Mouse (Mus musculus): Measurements from ENCODE around the gene Rassf1. TPM values are rescaled to one million over a fixed set of nuclear protein-coding genes. Genes with fewer than 3 reads are reported as not detected.

The Rassf1 gene
- polyA plus RNA-seq, 1 experiment from 2014 or later = 66.5 TPM

DNA sequence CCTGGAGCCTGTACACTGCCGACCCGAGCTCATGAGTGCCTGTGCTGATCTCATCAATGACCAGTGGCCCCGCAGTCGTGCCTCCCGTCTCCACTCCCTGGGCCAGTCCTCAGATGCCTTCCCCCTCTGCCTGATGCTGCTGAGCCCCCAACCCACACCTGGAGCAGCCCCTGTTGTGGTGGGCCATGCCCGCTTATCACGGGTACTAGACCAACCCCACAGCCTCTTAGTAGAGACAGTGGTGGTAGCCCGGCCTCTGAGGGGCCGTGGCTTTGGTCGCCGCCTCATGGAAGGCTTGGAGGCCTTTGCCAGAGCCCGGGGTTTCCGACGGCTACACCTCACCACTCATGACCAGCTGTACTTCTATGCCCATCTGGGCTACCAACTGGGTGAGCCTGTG, 31.8 kb downstream of the Rassf1 start:
- Histone ChIP-seq H3K4me2 (ENCODE audit: low read depth, low read length) (no peak overlapping the region), H3K36me3 (ENCODE audit: control insufficient read depth, insufficient read depth, low read length) (peaks cover 9% of the 10 kb centered on the region), H3K4me1 (ENCODE audit: control insufficient read depth, insufficient read depth, low read length) (peaks cover 5% of the 10 kb centered on the region; the same call in 1 of the 2 replicates), H3K27ac (replicated peaks; ENCODE audit: low read depth, low read length) (no peak overlapping the region), H3K27me3 (replicated peaks; ENCODE audit: control insufficient read depth, insufficient read depth, low read length) (no peaks in the 10 kb centered on the region), H3K4me3 (ENCODE audit: low read depth, low read length) (no peak overlapping the region), H3K9ac (ENCODE audit: low read depth, low read length) (no peak overlapping the region), H3K9me3 (ENCODE audit: control insufficient read depth, low read length) (no peaks in the 10 kb centered on the region)
- no peak for ATAC-seq (ENCODE audit: low read depth)
- WGBS = 94% methylated on average over 12 of the region's 14 CpGs
- DNase-seq (ENCODE audit: low spot score) = no peak

DNA sequence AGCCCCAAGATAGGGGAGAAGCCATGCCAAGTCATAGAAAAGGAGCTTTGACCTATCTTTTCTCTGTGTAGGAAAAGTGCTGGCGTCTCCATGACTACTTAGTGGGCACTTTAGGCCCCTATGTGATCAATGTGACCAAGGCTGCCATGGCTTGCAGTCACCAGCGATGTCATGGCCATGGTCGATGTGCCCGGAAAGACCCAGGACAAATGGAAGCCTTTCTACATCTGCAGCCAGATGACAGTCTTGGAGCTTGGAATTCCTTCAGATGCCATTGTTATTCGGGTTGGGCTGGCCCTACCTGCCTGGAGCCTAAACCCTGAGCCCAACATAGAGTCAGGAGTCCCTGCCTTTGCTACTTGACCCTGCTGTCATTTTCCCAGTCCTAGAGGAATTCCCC, 35.1 kb downstream of the Rassf1 start:
- Histone ChIP-seq H3K36me3 (ENCODE audit: control insufficient read depth, insufficient read depth, low read length) (peaks cover 29% of the 10 kb centered on the region), H3K4me1 (ENCODE audit: control insufficient read depth, insufficient read depth, low read length) (peaks cover 10% of the 10 kb centered on the region; the same call in 1 of the 2 replicates), H3K27ac (replicated peaks; ENCODE audit: low read depth, low read length) (no peak overlapping the region), H3K4me3 (ENCODE audit: low read depth, low read length) (no peak overlapping the region), H3K9ac (ENCODE audit: low read depth, low read length) (no peak overlapping the region), H3K27me3 (replicated peaks; ENCODE audit: control insufficient read depth, insufficient read depth, low read length) (no peaks in the 10 kb centered on the region), H3K4me2 (ENCODE audit: low read depth, low read length) (no peak overlapping the region), H3K9me3 (ENCODE audit: control insufficient read depth, low read length) (no peaks in the 10 kb centered on the region)
- 90% methylated on average over 5 of the region's 5 CpGs for WGBS
- DNase-seq (ENCODE audit: low spot score) (no peak), ATAC-seq (ENCODE audit: low read depth) (no peak)

DNA sequence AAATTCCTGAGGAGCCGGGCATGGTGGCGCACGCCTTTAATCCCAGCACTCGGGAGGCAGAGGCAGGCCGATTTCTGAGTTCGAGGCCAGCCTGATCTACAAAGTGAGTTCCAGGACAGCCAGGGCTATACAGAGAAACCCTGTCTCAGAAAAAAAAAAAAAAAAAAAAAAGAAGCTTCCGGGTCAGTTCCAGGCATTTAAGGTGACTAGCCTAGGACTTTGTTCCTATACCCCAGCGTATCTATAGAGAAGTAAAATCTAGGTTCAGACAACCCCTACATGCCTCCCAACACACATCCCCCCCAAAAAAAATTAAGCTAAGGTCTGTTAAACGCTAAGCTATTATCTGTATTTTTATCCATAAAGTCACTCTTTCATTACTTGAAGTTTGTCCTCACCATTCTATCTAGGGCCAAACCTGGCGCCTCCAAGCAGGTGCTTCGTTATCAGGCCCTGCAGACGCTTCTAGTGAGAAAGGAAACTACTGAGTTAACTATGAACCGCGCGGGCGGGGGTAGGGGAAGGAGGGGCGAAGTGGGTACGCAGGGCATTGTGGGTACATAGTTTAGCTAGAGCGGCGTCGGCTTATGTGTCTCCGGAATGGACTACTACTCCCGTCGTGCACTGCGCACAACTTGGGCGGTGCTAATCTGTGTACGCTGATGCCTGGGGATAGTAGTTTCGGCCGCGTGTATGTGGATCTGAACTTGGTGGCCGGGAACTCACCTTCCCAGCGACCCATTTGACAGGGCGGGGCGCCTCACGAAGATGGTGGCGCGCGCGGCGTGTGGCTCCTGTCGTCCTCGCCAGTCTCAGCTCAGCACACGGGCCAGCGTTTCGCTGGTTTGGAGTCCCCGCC, 35.8 kb downstream of the Rassf1 start, which contains the start of gene Ifrd2:
Ifrd2 (plus strand) TSS at position 669 of the 859 bp plus-strand sequence.
- DNase-seq (ENCODE audit: low spot score) = peak; percentile 100
- peaks cover 36% of the 10 kb centered on the region for H3K36me3 ChIP-seq (ENCODE audit: control insufficient read depth, insufficient read depth, low read length)
- H3K9me3 ChIP-seq (ENCODE audit: control insufficient read depth, low read length) = no peaks in the 10 kb centered on the region
- peak; percentile 99 for ATAC-seq (ENCODE audit: low read depth)
- 15% methylated on average over 42 of the region's 46 CpGs for WGBS
- H3K4me1 ChIP-seq (ENCODE audit: control insufficient read depth, insufficient read depth, low read length) = peaks cover 10% of the 10 kb centered on the region; the same call in 1 of the 2 replicates
- no peak within 1 kb of the TSS for H3K27ac ChIP-seq (replicated peaks; ENCODE audit: low read depth, low read length)
- H3K27me3 ChIP-seq (replicated peaks; ENCODE audit: control insufficient read depth, insufficient read depth, low read length) = no peaks in the 10 kb centered on the region
- peak within 1 kb of the TSS; percentile 83 for H3K4me3 ChIP-seq (ENCODE audit: low read depth, low read length)
- H3K9ac ChIP-seq (ENCODE audit: low read depth, low read length) = peak within 1 kb of the TSS; percentile 73
- H3K4me2 ChIP-seq (ENCODE audit: low read depth, low read length) = peak within 1 kb of the TSS; percentile 90

DNA sequence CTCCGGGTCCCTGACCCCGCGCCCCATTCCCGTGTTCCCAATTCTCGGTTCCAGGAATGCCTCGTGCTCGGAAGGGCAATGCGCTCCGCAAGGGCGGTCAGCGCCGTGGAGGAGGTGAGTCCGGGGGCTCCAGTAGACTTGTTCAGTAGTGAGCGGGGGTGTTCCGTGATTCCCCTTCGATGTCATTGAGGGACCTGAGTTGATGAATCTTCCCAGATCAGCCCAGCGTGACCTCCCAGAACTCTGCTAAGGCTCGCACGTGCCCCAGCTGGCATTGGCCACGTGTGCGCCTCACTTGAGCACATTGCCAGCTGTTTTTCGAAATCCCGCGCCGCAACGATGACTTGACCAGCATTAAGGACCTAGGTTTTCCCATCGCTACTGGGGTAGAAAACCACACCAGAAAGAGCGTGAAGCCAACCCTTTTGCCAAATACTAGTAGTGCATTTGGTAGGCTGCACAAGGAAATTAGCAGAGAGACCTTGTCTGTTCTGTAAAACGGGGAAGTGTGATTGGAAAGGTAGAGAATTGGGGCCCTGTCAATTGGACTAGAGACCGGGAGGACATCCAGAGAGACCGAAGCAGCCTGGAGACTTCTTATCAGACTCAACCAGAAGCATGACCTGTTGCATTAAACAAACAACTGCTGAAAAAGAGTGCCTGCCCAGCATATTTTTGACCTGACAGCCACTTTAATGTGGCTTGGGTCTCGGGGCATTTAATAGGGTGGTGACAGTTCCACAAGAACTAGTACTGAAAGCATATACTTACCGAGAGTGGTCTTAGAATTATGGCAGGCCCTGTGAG, 36.7 kb downstream of the Rassf1 start:
- Histone ChIP-seq H3K4me1 (ENCODE audit: control insufficient read depth, insufficient read depth, low read length) (peaks cover 10% of the 10 kb centered on the region; the same call in 1 of the 2 replicates), H3K36me3 (ENCODE audit: control insufficient read depth, insufficient read depth, low read length) (peaks cover 39% of the 10 kb centered on the region), H3K4me2 (ENCODE audit: low read depth, low read length) (peak overlapping the region; percentile 90), H3K4me3 (ENCODE audit: low read depth, low read length) (peak overlapping the region; percentile 83), H3K27ac (replicated peaks; ENCODE audit: low read depth, low read length) (no peak overlapping the region), H3K9me3 (ENCODE audit: control insufficient read depth, low read length) (no peaks in the 10 kb centered on the region), H3K9ac (ENCODE audit: low read depth, low read length) (peak overlapping the region; percentile 73), H3K27me3 (replicated peaks; ENCODE audit: control insufficient read depth, insufficient read depth, low read length) (no peaks in the 10 kb centered on the region)
- WGBS = 4% methylated on average over 33 of the region's 33 CpGs
- DNase-seq (ENCODE audit: low spot score) (peak; percentile 73), ATAC-seq (ENCODE audit: low read depth) (no peak; the same call in 1 of the 2 replicates)

DNA sequence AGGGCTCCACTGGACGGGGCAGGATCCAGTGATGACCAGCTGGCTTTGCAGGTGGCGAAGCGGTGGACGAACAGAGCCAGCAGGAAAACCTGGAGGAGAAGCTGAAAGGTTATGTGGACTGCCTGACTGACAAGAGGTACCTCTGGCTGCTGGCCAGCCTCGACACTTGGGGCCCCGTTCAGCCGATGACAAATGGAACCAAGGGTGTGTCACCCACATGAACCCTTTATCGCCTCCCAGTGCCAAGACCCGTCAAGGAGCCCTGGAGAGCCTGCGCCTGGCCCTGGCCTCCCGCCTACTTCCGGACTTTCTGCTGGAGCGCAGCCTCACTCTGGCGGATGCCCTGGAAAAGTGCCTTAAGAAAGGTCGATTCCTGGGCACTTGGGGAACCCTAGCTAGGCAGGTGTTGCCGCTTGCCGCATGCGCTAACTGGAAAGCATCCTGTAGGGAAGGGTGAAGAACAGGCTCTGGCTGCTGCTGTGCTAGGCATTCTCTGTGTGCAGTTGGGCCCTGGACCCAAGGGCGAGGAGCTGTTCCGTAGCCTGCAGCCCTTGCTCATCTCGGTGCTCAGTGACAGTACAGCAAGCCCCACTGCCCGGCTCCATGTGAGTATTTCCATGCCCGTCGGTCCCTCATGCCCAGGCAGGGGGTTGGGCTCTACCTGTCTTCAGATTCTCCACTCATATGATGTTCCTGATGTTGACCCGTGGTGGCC, 38.9 kb downstream of the Rassf1 start:
- H3K9me3 ChIP-seq (ENCODE audit: control insufficient read depth, low read length) = no peaks in the 10 kb centered on the region
- WGBS = 91% methylated on average over 25 of the region's 25 CpGs
- DNase-seq (ENCODE audit: low spot score) (no peak), ATAC-seq (ENCODE audit: low read depth) (no peak)
- peaks cover 47% of the 10 kb centered on the region for H3K36me3 ChIP-seq (ENCODE audit: control insufficient read depth, insufficient read depth, low read length)
- H3K4me3 ChIP-seq (ENCODE audit: low read depth, low read length) = no peak overlapping the region
- peaks cover 10% of the 10 kb centered on the region; the same call in 1 of the 2 replicates for H3K4me1 ChIP-seq (ENCODE audit: control insufficient read depth, insufficient read depth, low read length)
- H3K27me3 ChIP-seq (replicated peaks; ENCODE audit: control insufficient read depth, insufficient read depth, low read length) = no peaks in the 10 kb centered on the region
- H3K9ac ChIP-seq (ENCODE audit: low read depth, low read length) = no peak overlapping the region
- H3K27ac ChIP-seq (replicated peaks; ENCODE audit: low read depth, low read length) = no peak overlapping the region
- H3K4me2 ChIP-seq (ENCODE audit: low read depth, low read length) = no peak overlapping the region

DNA sequence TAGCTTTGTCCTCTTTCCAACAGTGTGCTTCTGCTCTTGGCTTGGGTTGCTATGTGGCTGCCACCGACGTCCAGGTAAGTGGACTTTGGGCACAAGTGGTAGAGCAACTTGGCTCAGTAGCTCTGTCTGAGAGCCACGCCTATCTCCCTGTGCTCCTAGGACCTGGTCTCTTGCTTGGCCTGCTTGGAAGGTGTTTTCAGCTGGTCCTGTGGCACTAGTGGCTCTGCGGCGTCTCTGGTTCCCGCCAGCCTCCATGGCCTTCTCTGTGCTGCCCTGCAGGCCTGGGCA, 39.4 kb downstream of the Rassf1 start:
- Histone ChIP-seq H3K27ac (replicated peaks; ENCODE audit: low read depth, low read length) (no peak overlapping the region), H3K4me3 (ENCODE audit: low read depth, low read length) (no peak overlapping the region), H3K4me2 (ENCODE audit: low read depth, low read length) (no peak overlapping the region), H3K4me1 (ENCODE audit: control insufficient read depth, insufficient read depth, low read length) (peaks cover 10% of the 10 kb centered on the region; the same call in 1 of the 2 replicates), H3K36me3 (ENCODE audit: control insufficient read depth, insufficient read depth, low read length) (peaks cover 47% of the 10 kb centered on the region), H3K9ac (ENCODE audit: low read depth, low read length) (no peak overlapping the region), H3K9me3 (ENCODE audit: control insufficient read depth, low read length) (no peaks in the 10 kb centered on the region), H3K27me3 (replicated peaks; ENCODE audit: control insufficient read depth, insufficient read depth, low read length) (no peaks in the 10 kb centered on the region)
- no peak for ATAC-seq (ENCODE audit: low read depth)
- whole genome bisulfite sequencing = 96% methylated on average over 6 of the region's 6 CpGs
- no peak for DNase-seq (ENCODE audit: low spot score)

DNA sequence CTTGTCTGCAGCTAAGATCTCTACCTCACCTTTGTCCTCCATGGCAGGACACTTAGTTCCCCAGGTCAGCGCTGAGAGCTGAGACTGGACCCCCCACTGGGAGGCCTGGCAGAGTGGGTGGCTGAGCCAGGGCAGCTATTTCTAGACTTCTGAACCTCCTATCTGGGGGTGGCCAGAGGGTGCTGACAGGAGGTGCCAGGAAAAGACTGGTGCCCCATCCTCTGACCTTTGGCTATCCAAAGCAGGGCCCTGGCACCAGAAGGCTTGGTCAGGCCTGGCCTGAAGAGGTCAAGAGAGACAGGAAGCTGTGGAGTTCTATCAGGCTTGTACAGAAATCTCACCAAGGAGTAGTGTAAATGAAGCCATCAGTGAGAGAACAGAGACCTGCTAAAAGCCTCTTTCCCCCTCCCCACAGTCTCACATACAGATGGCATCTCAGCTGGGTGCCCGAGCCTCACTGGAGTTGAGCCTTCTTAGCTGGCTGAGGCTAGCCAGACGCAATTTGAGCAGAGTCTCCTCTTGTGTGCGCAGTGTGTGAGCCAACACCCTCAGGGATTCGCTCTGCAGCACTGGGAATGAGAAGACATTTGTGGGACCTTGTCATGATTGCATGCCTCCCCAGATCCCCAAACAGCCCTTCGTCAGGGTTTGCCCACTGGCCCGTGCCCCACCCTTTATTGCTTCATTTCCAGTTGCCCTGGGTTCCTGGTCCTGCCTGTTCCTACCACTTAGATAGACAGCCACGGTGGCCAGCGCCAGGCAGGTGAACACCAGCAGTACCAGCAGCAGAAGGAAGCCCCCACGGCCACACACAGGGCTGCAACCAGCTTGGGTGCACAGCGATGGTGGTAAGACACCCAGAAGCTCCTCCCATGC, 42.0 kb downstream of the Rassf1 start:
- H3K4me3 ChIP-seq (ENCODE audit: low read depth, low read length) = no peak overlapping the region
- no peaks in the 10 kb centered on the region for H3K27me3 ChIP-seq (replicated peaks; ENCODE audit: control insufficient read depth, insufficient read depth, low read length)
- H3K4me1 ChIP-seq (ENCODE audit: control insufficient read depth, insufficient read depth, low read length) = peaks cover 7% of the 10 kb centered on the region; the same call in 1 of the 2 replicates
- H3K9ac ChIP-seq (ENCODE audit: low read depth, low read length) = no peak overlapping the region
- ATAC-seq (ENCODE audit: low read depth) = no peak
- H3K27ac ChIP-seq (replicated peaks; ENCODE audit: low read depth, low read length) = no peak overlapping the region
- 90% methylated on average over 11 of the region's 11 CpGs for WGBS
- DNase-seq (ENCODE audit: low spot score) = no peak
- no peak overlapping the region for H3K4me2 ChIP-seq (ENCODE audit: low read depth, low read length)
- H3K36me3 ChIP-seq (ENCODE audit: control insufficient read depth, insufficient read depth, low read length) = peaks cover 47% of the 10 kb centered on the region
- no peaks in the 10 kb centered on the region for H3K9me3 ChIP-seq (ENCODE audit: control insufficient read depth, low read length)
